Mouse (Mus musculus): ENCODE results near the gene Ankrd54. TPM values are rescaled to one million over a fixed set of nuclear protein-coding genes. Genes with fewer than 3 reads are reported as not detected.
A peak's percentile ranks its signal among the peaks of the same experiment; 100 is the strongest.

The Ankrd54 gene
- polyA plus RNA-seq, 1 experiment from 2014 or later = 43.6 TPM

- Histone ChIP-seq H3K4me1 (ENCODE audit: control insufficient read depth, insufficient read depth, low read length) (peaks cover 14% of the 10 kb centered on the region), H3K27me3 (replicated peaks; ENCODE audit: control insufficient read depth, insufficient read depth, low read length) (no peaks in the 10 kb centered on the region), H3K9me3 (ENCODE audit: control insufficient read depth, low read length) (no peaks in the 10 kb centered on the region), H3K4me2 (ENCODE audit: low read depth, low read length) (no peak overlapping the region), H3K27ac (replicated peaks; ENCODE audit: low read depth, low read length) (no peak overlapping the region), H3K4me3 (ENCODE audit: low read depth, low read length) (no peak overlapping the region), H3K9ac (ENCODE audit: low read depth, low read length) (no peak overlapping the region), H3K36me3 (ENCODE audit: control insufficient read depth, insufficient read depth, low read length) (no peaks in the 10 kb centered on the region)
- no peak for ATAC-seq (ENCODE audit: low read depth)
- WGBS = 70% methylated on average over 10 of the region's 10 CpGs
- DNase-seq (ENCODE audit: low spot score) = no peak
These were observed 40.6 kb upstream of the Ankrd54 start for GRCm38 (mm10) chr15:79103264-79103663.

GRCm38 (mm10) chr15:79101531-79101930 is 38.8 kb upstream of the Ankrd54 start:
- H3K27me3 ChIP-seq (replicated peaks; ENCODE audit: control insufficient read depth, insufficient read depth, low read length) = no peaks in the 10 kb centered on the region
- H3K4me2 ChIP-seq (ENCODE audit: low read depth, low read length) = no peak overlapping the region
- no peaks in the 10 kb centered on the region for H3K9me3 ChIP-seq (ENCODE audit: control insufficient read depth, low read length)
- no peak for DNase-seq (ENCODE audit: low spot score)
- peak overlapping the region; percentile 46 for H3K27ac ChIP-seq (replicated peaks; ENCODE audit: low read depth, low read length)
- no peak overlapping the region for H3K9ac ChIP-seq (ENCODE audit: low read depth, low read length)
- H3K4me3 ChIP-seq (ENCODE audit: low read depth, low read length) = no peak overlapping the region
- 0 out of 2 replicates have a peak, but pooled peaks cover 2% of the 10 kb centered on the region for H3K36me3 ChIP-seq (ENCODE audit: control insufficient read depth, insufficient read depth, low read length)
- no peak for ATAC-seq (ENCODE audit: low read depth)
- H3K4me1 ChIP-seq (ENCODE audit: control insufficient read depth, insufficient read depth, low read length) = peaks cover 15% of the 10 kb centered on the region

DNA sequence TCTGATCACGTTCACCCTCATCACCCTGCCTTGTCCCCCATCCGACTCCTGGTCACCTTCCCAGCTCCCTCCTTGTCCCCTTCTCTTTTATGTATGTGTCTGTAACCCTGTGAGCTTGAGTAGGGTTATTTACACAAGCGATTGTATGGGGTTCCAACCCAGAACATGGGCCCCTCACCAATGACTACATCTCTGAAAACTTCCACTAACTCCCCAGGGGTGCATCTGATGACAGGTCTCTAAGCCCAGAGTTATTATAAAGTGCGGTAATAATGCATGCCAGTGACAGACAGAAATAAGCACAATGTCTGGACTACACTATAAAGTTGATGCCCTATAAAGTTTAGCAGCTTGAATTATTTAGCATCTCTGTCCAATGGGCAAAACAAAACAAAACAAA is 37.7 kb upstream of the Ankrd54 start:
- WGBS = 59% methylated on average over 4 of the region's 4 CpGs
- peaks cover 13% of the 10 kb centered on the region for H3K36me3 ChIP-seq (ENCODE audit: control insufficient read depth, insufficient read depth, low read length)
- H3K4me2 ChIP-seq (ENCODE audit: low read depth, low read length) = no peak overlapping the region
- no peak overlapping the region for H3K9ac ChIP-seq (ENCODE audit: low read depth, low read length)
- no peak for DNase-seq (ENCODE audit: low spot score)
- no peak overlapping the region for H3K4me3 ChIP-seq (ENCODE audit: low read depth, low read length)
- H3K4me1 ChIP-seq (ENCODE audit: control insufficient read depth, insufficient read depth, low read length) = peaks cover 15% of the 10 kb centered on the region
- no peaks in the 10 kb centered on the region for H3K9me3 ChIP-seq (ENCODE audit: control insufficient read depth, low read length)
- no peaks in the 10 kb centered on the region for H3K27me3 ChIP-seq (replicated peaks; ENCODE audit: control insufficient read depth, insufficient read depth, low read length)
- H3K27ac ChIP-seq (replicated peaks; ENCODE audit: low read depth, low read length) = no peak overlapping the region
- no peak for ATAC-seq (ENCODE audit: low read depth)

DNA sequence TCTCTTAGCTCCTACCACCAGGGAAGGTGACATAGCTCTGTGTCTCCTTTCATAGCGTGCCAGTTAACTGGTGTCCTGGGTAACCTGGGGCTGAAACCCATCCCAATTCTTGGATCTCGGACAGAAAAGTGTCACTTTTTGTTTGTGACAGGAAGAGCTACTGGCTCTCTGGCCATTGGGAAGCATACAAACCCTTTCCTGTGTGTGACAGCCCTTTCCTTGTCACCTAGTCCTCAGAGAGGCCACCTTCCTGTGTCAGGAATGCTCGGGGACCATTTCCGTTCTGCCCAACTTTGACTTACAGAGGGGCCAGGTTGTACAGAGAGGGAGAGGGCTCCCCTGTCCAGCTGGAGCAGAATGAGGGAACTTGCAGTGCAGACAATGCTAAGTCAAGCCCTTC is 36.8 kb upstream of the Ankrd54 start:
- Histone ChIP-seq H3K4me3 (ENCODE audit: low read depth, low read length) (no peak overlapping the region), H3K9me3 (ENCODE audit: control insufficient read depth, low read length) (no peaks in the 10 kb centered on the region), H3K27me3 (replicated peaks; ENCODE audit: control insufficient read depth, insufficient read depth, low read length) (no peaks in the 10 kb centered on the region), H3K27ac (replicated peaks; ENCODE audit: low read depth, low read length) (peak overlapping the region; percentile 55; the same call in 1 of the 2 replicates), H3K9ac (ENCODE audit: low read depth, low read length) (no peak overlapping the region), H3K4me1 (ENCODE audit: control insufficient read depth, insufficient read depth, low read length) (peaks cover 15% of the 10 kb centered on the region), H3K36me3 (ENCODE audit: control insufficient read depth, insufficient read depth, low read length) (peaks cover 21% of the 10 kb centered on the region), H3K4me2 (ENCODE audit: low read depth, low read length) (no peak overlapping the region)
- DNase-seq (ENCODE audit: low spot score) (no peak), ATAC-seq (ENCODE audit: low read depth) (no peak)
- 58% methylated on average over 4 of the region's 4 CpGs for WGBS

- 59% methylated on average over 7 of the region's 7 CpGs for WGBS
- Histone ChIP-seq H3K4me2 (ENCODE audit: low read depth, low read length) (no peak overlapping the region), H3K4me3 (ENCODE audit: low read depth, low read length) (no peak overlapping the region), H3K27ac (replicated peaks; ENCODE audit: low read depth, low read length) (peak overlapping the region; percentile 55; the same call in 1 of the 2 replicates), H3K27me3 (replicated peaks; ENCODE audit: control insufficient read depth, insufficient read depth, low read length) (no peaks in the 10 kb centered on the region), H3K36me3 (ENCODE audit: control insufficient read depth, insufficient read depth, low read length) (peaks cover 27% of the 10 kb centered on the region), H3K9ac (ENCODE audit: low read depth, low read length) (no peak overlapping the region), H3K9me3 (ENCODE audit: control insufficient read depth, low read length) (no peaks in the 10 kb centered on the region), H3K4me1 (ENCODE audit: control insufficient read depth, insufficient read depth, low read length) (peaks cover 15% of the 10 kb centered on the region)
- ATAC-seq (ENCODE audit: low read depth) (no peak), DNase-seq (ENCODE audit: low spot score) (no peak)
These were observed 36.2 kb upstream of the Ankrd54 start for GRCm38 (mm10) chr15:79098868-79099267.

GRCm38 (mm10) chr15:79098220-79098619 is 35.5 kb upstream of the Ankrd54 start:
- peak overlapping the region; percentile 75 for H3K27ac ChIP-seq (replicated peaks; ENCODE audit: low read depth, low read length)
- no peak overlapping the region for H3K4me2 ChIP-seq (ENCODE audit: low read depth, low read length)
- no peaks in the 10 kb centered on the region for H3K27me3 ChIP-seq (replicated peaks; ENCODE audit: control insufficient read depth, insufficient read depth, low read length)
- 47% methylated on average over 5 of the region's 5 CpGs for WGBS
- H3K4me3 ChIP-seq (ENCODE audit: low read depth, low read length) = no peak overlapping the region
- H3K4me1 ChIP-seq (ENCODE audit: control insufficient read depth, insufficient read depth, low read length) = peaks cover 15% of the 10 kb centered on the region
- H3K9ac ChIP-seq (ENCODE audit: low read depth, low read length) = no peak overlapping the region
- no peaks in the 10 kb centered on the region for H3K9me3 ChIP-seq (ENCODE audit: control insufficient read depth, low read length)
- H3K36me3 ChIP-seq (ENCODE audit: control insufficient read depth, insufficient read depth, low read length) = peaks cover 33% of the 10 kb centered on the region
- DNase-seq (ENCODE audit: low spot score) (no peak), ATAC-seq (ENCODE audit: low read depth) (no peak)

DNA sequence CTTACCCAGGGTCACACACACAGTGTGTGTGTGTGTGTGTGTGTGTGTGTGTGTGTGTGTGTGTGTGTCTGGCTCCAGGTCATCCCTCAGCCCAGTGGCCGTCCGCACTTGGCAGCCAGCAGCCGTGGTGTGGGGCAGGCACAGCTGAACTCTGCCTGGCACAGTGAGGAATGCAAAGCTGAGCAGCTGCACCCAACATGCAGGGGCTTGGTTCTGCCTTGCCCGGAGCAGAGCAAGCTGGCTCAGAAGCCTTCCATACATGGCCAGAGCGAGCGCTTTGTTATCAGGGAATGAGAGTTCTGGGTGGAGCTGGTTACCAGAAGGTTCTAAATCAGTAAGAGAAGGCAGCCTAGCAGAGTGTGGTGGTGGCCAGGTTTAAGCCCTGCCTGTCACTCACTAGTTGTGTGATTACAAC is 34.9 kb upstream of the Ankrd54 start:
- DNase-seq (ENCODE audit: low spot score) (peak; percentile 82), ATAC-seq (ENCODE audit: low read depth) (peak; percentile 91)
- Histone ChIP-seq H3K9me3 (ENCODE audit: control insufficient read depth, low read length) (no peaks in the 10 kb centered on the region), H3K9ac (ENCODE audit: low read depth, low read length) (no peak overlapping the region), H3K4me3 (ENCODE audit: low read depth, low read length) (no peak overlapping the region), H3K27ac (replicated peaks; ENCODE audit: low read depth, low read length) (peak overlapping the region; percentile 75), H3K4me2 (ENCODE audit: low read depth, low read length) (peak overlapping the region; percentile 6), H3K36me3 (ENCODE audit: control insufficient read depth, insufficient read depth, low read length) (peaks cover 39% of the 10 kb centered on the region), H3K4me1 (ENCODE audit: control insufficient read depth, insufficient read depth, low read length) (peaks cover 15% of the 10 kb centered on the region), H3K27me3 (replicated peaks; ENCODE audit: control insufficient read depth, insufficient read depth, low read length) (no peaks in the 10 kb centered on the region)
- 36% methylated on average over 6 of the region's 6 CpGs for WGBS

- DNase-seq (ENCODE audit: low spot score) = peak; percentile 56
These were observed 34.4 kb upstream of the Ankrd54 start for GRCm38 (mm10) chr15:79097135-79097534.

DNA sequence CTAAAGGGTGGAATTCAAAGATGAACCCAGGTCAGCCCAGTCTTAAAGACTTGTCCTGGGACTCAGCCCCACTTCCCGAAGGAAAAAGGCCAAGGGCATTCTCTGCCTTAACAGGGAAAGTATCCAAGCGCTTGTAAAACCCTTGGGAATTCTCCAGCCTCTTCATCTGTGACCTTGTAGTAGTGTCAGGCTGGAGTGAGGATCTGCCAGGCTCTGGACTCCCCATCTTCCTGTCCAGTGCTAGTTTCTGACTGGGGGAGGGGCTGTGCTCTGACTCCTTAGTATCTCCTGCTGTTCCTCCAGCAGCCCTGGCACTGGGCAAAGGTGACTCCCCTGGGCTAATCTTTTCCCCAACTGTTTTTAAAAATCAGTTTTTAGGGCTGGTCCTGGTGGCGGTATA is 33.9 kb upstream of the Ankrd54 start:
- Histone ChIP-seq H3K4me3 (ENCODE audit: low read depth, low read length) (no peak overlapping the region), H3K27ac (replicated peaks; ENCODE audit: low read depth, low read length) (peak overlapping the region; percentile 33), H3K36me3 (ENCODE audit: control insufficient read depth, insufficient read depth, low read length) (peaks cover 50% of the 10 kb centered on the region), H3K9me3 (ENCODE audit: control insufficient read depth, low read length) (no peaks in the 10 kb centered on the region), H3K9ac (ENCODE audit: low read depth, low read length) (no peak overlapping the region), H3K4me2 (ENCODE audit: low read depth, low read length) (no peak overlapping the region), H3K27me3 (replicated peaks; ENCODE audit: control insufficient read depth, insufficient read depth, low read length) (no peaks in the 10 kb centered on the region), H3K4me1 (ENCODE audit: control insufficient read depth, insufficient read depth, low read length) (peaks cover 14% of the 10 kb centered on the region)
- DNase-seq (ENCODE audit: low spot score) (no peak), ATAC-seq (ENCODE audit: low read depth) (no peak)
- 78% methylated on average over 3 of the region's 3 CpGs for WGBS

More at GRCm38 (mm10) chr15:79097135-79097534, 34.4 kb upstream of the Ankrd54 start:
- WGBS = 32% methylated on average over 2 of the region's 2 CpGs
- peaks cover 15% of the 10 kb centered on the region for H3K4me1 ChIP-seq (ENCODE audit: control insufficient read depth, insufficient read depth, low read length)
- peaks cover 44% of the 10 kb centered on the region for H3K36me3 ChIP-seq (ENCODE audit: control insufficient read depth, insufficient read depth, low read length)
- peak overlapping the region; percentile 6; the same call in 1 of the 2 replicates for H3K4me2 ChIP-seq (ENCODE audit: low read depth, low read length)
- no peak for ATAC-seq (ENCODE audit: low read depth)
- no peak overlapping the region for H3K9ac ChIP-seq (ENCODE audit: low read depth, low read length)
- peak overlapping the region; percentile 75 for H3K27ac ChIP-seq (replicated peaks; ENCODE audit: low read depth, low read length)
- H3K9me3 ChIP-seq (ENCODE audit: control insufficient read depth, low read length) = no peaks in the 10 kb centered on the region
- no peaks in the 10 kb centered on the region for H3K27me3 ChIP-seq (replicated peaks; ENCODE audit: control insufficient read depth, insufficient read depth, low read length)
- no peak overlapping the region for H3K4me3 ChIP-seq (ENCODE audit: low read depth, low read length)

All from embryonic facial prominence, embryonic 14.5 days (tissue).